Mouse (Mus musculus): ENCODE results near the gene Cgrrf1.

Cgrrf1 gene

GRCm38 (mm10) chr14:46893961-46894360, 62.0 kb downstream of the Cgrrf1 start:
- no peak for DNase-seq (ENCODE audit: low spot score)

- no peak for DNase-seq (ENCODE audit: low spot score)
These were observed 66.0 kb downstream of the Cgrrf1 start for GRCm38 (mm10) chr14:46897953-46898352.

- no peak for DNase-seq (ENCODE audit: low spot score)
These were observed 66.7 kb downstream of the Cgrrf1 start for GRCm38 (mm10) chr14:46898626-46899025.

- no peak for DNase-seq (ENCODE audit: low spot score)
These were observed 70.7 kb downstream of the Cgrrf1 start for GRCm38 (mm10) chr14:46902498-46903087.
